Mouse (Mus musculus) heart, adult 2 months (tissue): Measurements from ENCODE around the gene Pus7l.

Experiments
- CTCF ChIP-seq: fragments of 200-600 bp; IDR thresholded peaks from 2 replicates; pipeline ENCODE4 v1.8.1; 2022; ENCODE audit warnings: antibody characterized with exemption, mild to moderate bottlenecking, moderate library complexity
- EP300 ChIP-seq: fragments of 200-500 bp; IDR thresholded peaks from 2 replicates; pipeline ENCODE4 v1.6.1; 2011; ENCODE audit warnings: low read depth, low read length, control low read depth; ENCODE audit not compliant: insufficient read depth
- POLR2A ChIP-seq: fragments of 200-500 bp; IDR thresholded peaks from 2 replicates; pipeline ENCODE4 v1.6.1; 2011; ENCODE audit warnings: mild to moderate bottlenecking, low read depth, low read length, control low read depth; ENCODE audit not compliant: insufficient read depth

DNA sequence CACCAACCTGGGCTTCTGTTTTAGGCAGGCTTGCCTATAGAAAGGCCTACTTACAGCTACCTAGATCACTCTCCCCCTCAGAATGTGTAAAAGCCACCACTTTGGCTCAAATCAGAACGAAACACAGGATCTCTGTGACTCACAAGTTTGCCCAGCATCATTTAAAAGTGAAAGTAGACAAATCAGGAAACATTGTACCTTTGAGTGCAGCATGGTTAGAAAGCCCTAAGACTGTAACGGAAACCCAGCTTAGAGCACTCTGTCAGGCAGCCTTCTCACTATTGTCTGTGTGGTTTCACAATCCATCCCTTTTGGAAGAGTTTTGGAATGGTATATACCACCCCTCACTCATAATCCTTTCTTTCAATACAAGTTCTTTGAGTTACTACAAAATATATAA is 21.6 kb upstream of the Pus7l start:
- TF ChIP-seq POLR2A = no peak
- no peak for TF ChIP-seq EP300
- TF ChIP-seq CTCF = no peak
